Mouse (Mus musculus) brown adipose tissue, adult 24 weeks (tissue): Measurements from ENCODE around the gene Ap5m1. TPM values are rescaled to one million over a fixed set of nuclear protein-coding genes. Genes with fewer than 3 reads are reported as not detected.

Experiments
- polyA plus RNA-seq: library from polyadenylated mRNA; stranded (reverse); fragments of >200 nt; gene quantifications from 2 replicates; pipeline ENCODE4 v1.2.4, GENCODE M21; 2012; ENCODE audit not compliant: missing spikeins, insufficient read depth, insufficient read length

Gene Ap5m1
- polyA plus RNA-seq, 1 experiment = 23.4 TPM

Other genes with a start within 250 kb of the Ap5m1 start
- 23.5 and 32.2 TPM in 2 replicates for gene Exoc5, start 556 bp downstream of the Ap5m1 start, polyA plus RNA-seq
- 19.9 and 21.1 TPM in 2 replicates for gene Naa30, start 106.1 kb downstream of the Ap5m1 start, polyA plus RNA-seq
- gene ccdc198, start 179.4 kb downstream of the Ap5m1 start, polyA plus RNA-seq = not detected in 2 replicates